In genomic region chr14:11822830-11823700, GRCm38 (mm10) we compare ENCODE assay signal across 11 mouse cellular contexts.
DNase-seq lines count a peak whose midpoint lies in the region; ATAC-seq and TF ChIP-seq lines count a peak whose summit lies in the region.
"Had no signal": no experiment of that assay in that cellular context is flagged by ENCODE, and none has a peak within 500 bp of the region (broad histone marks: within the 10 kb centered on the region; RNA-seq: fewer than 3 reads in every experiment).

No protein-coding gene starts in this region.

- WGBS in hindbrain, postnatal 0 days: 41% methylated on average over 7 of the region's 7 CpGs
- WGBS in hindbrain, embryonic 11.5 days: 66% methylated on average over 7 of the region's 7 CpGs
- 17% methylated on average over 7 of the region's 7 CpGs for WGBS in limb, embryonic 14.5 days
- 66% methylated on average over 7 of the region's 7 CpGs for WGBS in liver, embryonic 12.5 days (ENCODE audit: insufficient replicate concordance)

- peaks cover 6% of the 10 kb centered on the region; the same call in 1 of the 2 replicates for H3K4me1 ChIP-seq in hindbrain, postnatal 0 days (ENCODE audit: insufficient read depth, low read length)
- no peaks in the 10 kb centered on the region for H3K4me1 ChIP-seq in hindbrain, embryonic 11.5 days (replicated peaks; ENCODE audit: control insufficient read depth, insufficient read depth, low read length)
- H3K4me1 ChIP-seq in limb, embryonic 14.5 days (ENCODE audit: control insufficient read depth, insufficient read depth, low read length): peaks cover 21% of the 10 kb centered on the region
- H3K4me1 ChIP-seq in liver, embryonic 12.5 days: no peaks in the 10 kb centered on the region
- H3K4me1 ChIP-seq: lung, embryonic 15.5 days had no signal

- no peaks in the 10 kb centered on the region for H3K27me3 ChIP-seq in hindbrain, postnatal 0 days (ENCODE audit: insufficient read depth, low read length)
- no peaks in the 10 kb centered on the region for H3K27me3 ChIP-seq in hindbrain, embryonic 11.5 days (ENCODE audit: control insufficient read depth, insufficient read depth, low read length)
- no peaks in the 10 kb centered on the region for H3K27me3 ChIP-seq in limb, embryonic 14.5 days (ENCODE audit: control insufficient read depth, insufficient read depth, low read length)
- H3K27me3 ChIP-seq in liver, embryonic 12.5 days (replicated peaks): no peaks in the 10 kb centered on the region
- H3K27me3 ChIP-seq: lung, embryonic 15.5 days had no signal

- H3K36me3 ChIP-seq in hindbrain, postnatal 0 days (ENCODE audit: insufficient read depth, low read length): no peaks in the 10 kb centered on the region
- no peaks in the 10 kb centered on the region for H3K36me3 ChIP-seq in hindbrain, embryonic 11.5 days (ENCODE audit: control insufficient read depth, insufficient read depth, low read length)
- H3K36me3 ChIP-seq in limb, embryonic 14.5 days (ENCODE audit: control insufficient read depth, insufficient read depth, low read length): no peaks in the 10 kb centered on the region
- no peaks in the 10 kb centered on the region for H3K36me3 ChIP-seq in liver, embryonic 12.5 days
- H3K36me3 ChIP-seq: heart, embryonic 10.5 days; lung, embryonic 15.5 days had no signal

- H3K4me2 ChIP-seq in hindbrain, postnatal 0 days (ENCODE audit: low read depth, low read length): no peak overlapping the region
- H3K4me2 ChIP-seq in hindbrain, embryonic 11.5 days (replicated peaks; ENCODE audit: low read depth, low read length): no peak overlapping the region
- no peak overlapping the region for H3K4me2 ChIP-seq in limb, embryonic 14.5 days (replicated peaks; ENCODE audit: low read depth, low read length, severe bottlenecking)
- no peak overlapping the region for H3K4me2 ChIP-seq in liver, embryonic 12.5 days
- H3K4me2 ChIP-seq: lung, embryonic 15.5 days had no signal

- H3K27ac ChIP-seq in hindbrain, postnatal 0 days: peak overlapping the region; percentile 15; the same call in 1 of the 2 replicates
- no peak overlapping the region for H3K27ac ChIP-seq in hindbrain, embryonic 11.5 days (ENCODE audit: low read depth, low read length)
- H3K27ac ChIP-seq in limb, embryonic 14.5 days (replicated peaks; ENCODE audit: low read depth, low read length): 0 out of 2 replicates have a peak overlapping the region, but pooled peaks have one; percentile 7
- no peak overlapping the region for H3K27ac ChIP-seq in liver, embryonic 12.5 days
- H3K27ac ChIP-seq: heart, embryonic 10.5 days; lung, embryonic 15.5 days had no signal

- ATAC-seq in hindbrain, postnatal 0 days: peak; percentile 3; the same call in 1 of the 2 replicates
- ATAC-seq in hindbrain, embryonic 11.5 days (ENCODE audit: low FRiP score): no peak
- ATAC-seq in limb, embryonic 14.5 days (ENCODE audit: low FRiP score, low read depth): peak; percentile 62; the same call in 1 of the 2 replicates
- ATAC-seq in liver, embryonic 12.5 days: no peak
- no peak for ATAC-seq in megakaryocyte, adult 5-6 weeks (ENCODE audit: poor library complexity, severe bottlenecking)
- ATAC-seq: activated CD4-positive, CD25-positive, alpha-beta regulatory T cell, adult 4 months had no signal

- TF ChIP-seq CTCF in hindbrain, postnatal 0 days (IDR thresholded peaks at IDR 0.05; ENCODE audit: low read depth): no peak

- no peak overlapping the region for H3K9ac ChIP-seq in hindbrain, postnatal 0 days (replicated peaks; ENCODE audit: low read length)
- H3K9ac ChIP-seq in hindbrain, embryonic 11.5 days (ENCODE audit: low read depth, low read length): no peak overlapping the region
- no peak overlapping the region for H3K9ac ChIP-seq in limb, embryonic 14.5 days (ENCODE audit: low read depth, low read length, severe bottlenecking)
- no peak overlapping the region for H3K9ac ChIP-seq in liver, embryonic 12.5 days
- H3K9ac ChIP-seq: lung, embryonic 15.5 days had no signal

- TF ChIP-seq POLR2A in limb, embryonic 14.5 days (IDR thresholded peaks at IDR 0.05; ENCODE audit: borderline replicate concordance, extremely low read depth, insufficient read depth, insufficient read length): no peak

- no peak overlapping the region for H3K4me3 ChIP-seq in hindbrain, postnatal 0 days (ENCODE audit: low read length)
- no peak overlapping the region for H3K4me3 ChIP-seq in hindbrain, embryonic 11.5 days (ENCODE audit: low read depth, low read length)
- H3K4me3 ChIP-seq in limb, embryonic 14.5 days (replicated peaks; ENCODE audit: low read length): no peak overlapping the region
- H3K4me3 ChIP-seq in liver, embryonic 12.5 days: no peak overlapping the region
- H3K4me3 ChIP-seq: heart, embryonic 10.5 days; lung, embryonic 15.5 days had no signal

- DNase-seq in hindbrain, postnatal 0 days (ENCODE audit: low spot score): peak; percentile 21
- DNase-seq in hindbrain, embryonic 11.5 days (ENCODE audit: low spot score): no peak
- DNase-seq in cerebellum, postnatal 10 days: peak; percentile 53 to 60
- peak; percentile 25 to 27 for DNase-seq in kidney, adult 8-10 months
- peak; percentile 49 for DNase-seq in limb, embryonic 14.5 days (ENCODE audit: low spot score)
- DNase-seq in heart, adult 8-10 months (ENCODE audit: low spot score): no peak

- no peaks in the 10 kb centered on the region for H3K9me3 ChIP-seq in hindbrain, postnatal 0 days (ENCODE audit: low read length)
- no peaks in the 10 kb centered on the region for H3K9me3 ChIP-seq in hindbrain, embryonic 11.5 days (ENCODE audit: control insufficient read depth, low read length)
- no peaks in the 10 kb centered on the region for H3K9me3 ChIP-seq in limb, embryonic 14.5 days (ENCODE audit: control insufficient read depth, low read length)
- no peaks in the 10 kb centered on the region for H3K9me3 ChIP-seq in liver, embryonic 12.5 days (replicated peaks)
- H3K9me3 ChIP-seq: heart, embryonic 10.5 days; lung, embryonic 15.5 days had no signal

Comparison
In these comparisons a context has a peak if more than half of its experiments do, and no peak if none do; other contexts are left out.
1. ATAC-seq: peak in hindbrain, postnatal 0 days (single experiment) and limb, embryonic 14.5 days (single experiment); none in hindbrain, embryonic 11.5 days (single experiment), liver, embryonic 12.5 days (single experiment) and megakaryocyte, adult 5-6 weeks (single experiment).
2. DNase-seq: peak in hindbrain, postnatal 0 days (single experiment), cerebellum, postnatal 10 days (2 of 2), kidney, adult 8-10 months (2 of 2) and limb, embryonic 14.5 days (single experiment); none in hindbrain, embryonic 11.5 days (single experiment) and heart, adult 8-10 months (single experiment).
3. H3K27ac ChIP-seq: peak in hindbrain, postnatal 0 days (single experiment) and limb, embryonic 14.5 days (single experiment); none in hindbrain, embryonic 11.5 days (single experiment) and liver, embryonic 12.5 days (single experiment).